Mouse (Mus musculus) urinary bladder, adult 18-20 months (tissue): ENCODE data around the gene Dlg1.
"Not testable (repeated sequence)": the region's sequence is repeated elsewhere in the genome, so short reads cannot be mapped to it uniquely, and the experiment has no call there.

ENCODE experiments used
- DNase-seq, 2 experiments: peaks; one replicate each; pipeline ENCODE4 v3.0.0; 2022; ENCODE audit warnings: low spot score in 2 of 2, mixed read lengths in 2 of 2

The Dlg1 gene

DNA sequence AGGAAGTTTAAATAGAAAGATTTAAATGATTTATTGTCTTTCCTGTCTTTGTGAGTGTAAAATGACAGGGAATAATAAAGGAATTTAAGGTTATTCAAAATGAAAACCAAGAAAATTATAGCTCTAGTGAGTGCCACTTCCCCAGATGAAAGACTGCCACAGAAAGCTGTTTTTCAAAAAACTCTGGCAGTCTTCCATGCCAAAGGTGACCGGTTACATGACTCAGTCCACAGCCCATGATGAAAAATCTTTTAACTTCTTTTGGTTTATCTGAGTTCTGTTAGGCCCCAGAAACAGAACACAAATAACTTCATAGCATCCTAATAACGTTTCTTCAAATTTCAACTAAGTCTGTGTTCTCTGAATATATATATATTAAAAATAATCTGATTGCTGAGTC is 7.7 kb upstream of the Dlg1 start:
- DNase-seq: no peak

GRCm38 (mm10) chr16:31657502-31657901 is 5.7 kb upstream of the Dlg1 start:
- DNase-seq: no peak

DNA sequence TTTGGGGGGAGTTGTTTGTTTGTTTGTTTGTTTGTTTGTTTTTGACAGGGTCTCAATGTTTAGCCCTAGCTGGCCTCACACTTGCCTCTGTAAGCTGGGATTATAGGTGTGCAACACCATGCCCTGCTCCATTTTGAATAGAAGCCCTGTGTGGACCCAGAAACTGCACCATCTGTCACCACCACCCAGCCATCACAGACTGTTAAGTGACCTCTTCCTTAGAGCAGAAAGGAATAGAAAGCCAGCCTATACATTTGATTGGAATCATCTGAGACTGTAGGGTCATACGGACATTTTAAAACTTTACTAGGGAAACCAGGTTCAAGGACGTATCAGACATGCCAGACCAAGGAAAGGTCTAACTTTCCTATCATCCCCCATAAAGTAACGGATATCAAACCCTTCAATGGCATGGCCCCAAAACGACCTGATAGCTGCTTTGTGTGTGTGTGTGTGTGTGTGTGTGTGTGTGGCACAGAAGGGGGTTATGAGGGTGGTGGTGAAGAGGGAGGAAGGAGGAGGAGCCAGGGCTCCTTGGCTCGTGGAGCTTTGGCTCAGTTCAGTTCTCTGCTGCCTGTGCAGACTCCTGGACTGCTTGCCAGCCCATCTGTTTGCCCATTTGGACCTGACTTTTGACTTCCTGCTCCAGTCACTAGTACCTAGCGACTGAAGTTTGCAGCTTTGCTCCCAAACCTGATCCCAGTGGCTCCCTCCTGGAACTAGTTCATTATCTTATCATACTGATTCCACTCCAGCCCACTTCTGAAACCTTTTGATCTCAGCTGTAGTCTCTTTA is 4.5 kb upstream of the Dlg1 start:
- no peak for DNase-seq

- no peak for DNase-seq
These were observed 3.8 kb upstream of the Dlg1 start for GRCm38 (mm10) chr16:31659453-31659852.

DNA sequence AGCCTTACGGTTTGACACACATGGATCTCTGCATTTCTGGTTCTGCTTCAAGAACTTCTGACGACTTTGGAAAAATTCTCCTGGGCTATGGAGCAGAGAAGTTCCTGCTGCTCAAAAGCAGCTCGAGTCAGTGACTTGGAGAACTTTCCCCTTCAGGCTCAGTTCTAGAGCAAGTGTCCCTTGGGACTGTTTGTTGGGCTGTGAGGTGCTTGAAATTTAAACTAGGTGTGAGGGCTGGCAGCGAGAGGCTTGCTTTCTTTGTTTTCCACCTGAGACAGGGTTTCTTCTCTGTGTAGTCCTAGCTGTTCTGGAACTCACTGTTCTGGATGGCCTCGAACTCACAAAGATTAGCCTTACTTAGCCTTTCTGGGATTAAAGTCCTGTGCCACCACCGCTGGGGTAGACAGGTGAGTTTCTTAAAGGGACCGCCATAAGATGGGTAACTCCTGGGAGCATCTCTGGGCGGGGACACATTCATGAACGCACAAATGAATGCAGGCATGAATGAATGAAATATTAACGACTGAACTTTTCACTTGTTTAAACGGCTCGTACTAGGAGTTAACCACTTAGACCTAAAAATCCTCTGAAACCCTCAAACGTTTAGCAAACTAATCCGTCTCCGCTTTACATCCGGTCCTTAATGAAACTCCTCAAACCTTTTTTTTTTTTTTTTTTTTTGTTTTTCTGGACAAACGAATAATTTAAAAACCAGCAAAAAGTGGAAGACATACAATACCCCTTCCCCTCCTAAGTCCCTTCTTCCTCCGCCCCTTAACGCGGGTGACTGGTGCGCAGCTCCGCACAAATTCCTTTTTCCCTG is 476 bp upstream of the Dlg1 start:
- DNase-seq: no peak

DNA sequence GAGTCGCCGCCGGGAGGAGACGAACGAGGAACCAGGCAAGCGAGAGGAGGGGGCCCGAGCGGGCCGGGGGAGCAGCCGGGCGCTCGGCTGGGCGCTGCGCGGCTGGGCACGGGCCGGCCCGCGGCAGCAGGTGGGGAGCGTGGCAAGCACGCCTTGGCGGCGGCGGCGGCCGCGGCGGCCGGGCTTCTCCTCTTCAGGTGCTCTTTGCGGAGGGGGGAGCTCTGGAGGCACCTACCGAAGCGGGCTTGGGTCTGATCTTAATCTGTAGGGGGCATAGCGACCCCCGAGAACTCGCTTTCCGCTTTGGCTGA is 999 bp downstream of the Dlg1 start:
- no peak for DNase-seq

DNA sequence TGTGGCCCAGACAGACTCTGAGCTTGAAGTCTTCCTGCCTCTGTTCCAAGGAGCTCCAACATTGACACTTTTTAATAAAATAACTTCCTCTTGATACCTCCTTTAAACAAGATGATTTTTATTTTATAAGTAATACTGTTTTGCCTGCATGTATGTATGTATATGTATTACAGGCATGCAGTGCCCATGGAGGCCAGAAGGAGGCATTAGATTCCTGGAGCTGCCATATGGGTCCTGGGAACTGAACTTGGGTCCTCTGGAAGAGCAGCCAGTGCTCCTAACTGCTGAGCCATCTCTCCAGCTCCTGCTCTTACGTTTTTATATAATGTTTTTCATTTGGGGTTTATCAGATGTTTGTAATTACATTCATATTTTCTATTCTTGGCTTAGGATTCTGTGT is 9.0 kb downstream of the Dlg1 start:
- DNase-seq: no peak

DNA sequence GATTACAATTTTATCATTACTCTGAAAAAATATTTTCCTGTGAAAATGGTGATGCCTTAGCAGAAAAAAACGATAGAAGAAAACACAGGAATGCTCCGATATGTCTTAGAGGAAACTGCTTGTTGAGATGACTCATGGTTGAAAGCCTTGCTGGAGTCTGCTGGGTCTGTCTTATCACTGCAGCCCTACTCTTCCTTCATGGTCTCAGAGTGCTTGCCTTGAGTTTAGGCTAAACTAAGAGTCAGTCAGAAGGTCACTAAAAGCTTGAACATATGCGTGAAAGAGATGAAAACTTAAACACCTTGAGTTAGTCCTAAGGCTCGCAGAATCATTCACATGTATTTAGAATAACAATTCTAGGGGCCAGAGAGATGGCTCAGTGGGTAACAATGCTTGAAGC is 14.2 kb downstream of the Dlg1 start:
- DNase-seq: no peak

GRCm38 (mm10) chr16:31682291-31682690 is 19.0 kb downstream of the Dlg1 start:
- no peak for DNase-seq

DNA sequence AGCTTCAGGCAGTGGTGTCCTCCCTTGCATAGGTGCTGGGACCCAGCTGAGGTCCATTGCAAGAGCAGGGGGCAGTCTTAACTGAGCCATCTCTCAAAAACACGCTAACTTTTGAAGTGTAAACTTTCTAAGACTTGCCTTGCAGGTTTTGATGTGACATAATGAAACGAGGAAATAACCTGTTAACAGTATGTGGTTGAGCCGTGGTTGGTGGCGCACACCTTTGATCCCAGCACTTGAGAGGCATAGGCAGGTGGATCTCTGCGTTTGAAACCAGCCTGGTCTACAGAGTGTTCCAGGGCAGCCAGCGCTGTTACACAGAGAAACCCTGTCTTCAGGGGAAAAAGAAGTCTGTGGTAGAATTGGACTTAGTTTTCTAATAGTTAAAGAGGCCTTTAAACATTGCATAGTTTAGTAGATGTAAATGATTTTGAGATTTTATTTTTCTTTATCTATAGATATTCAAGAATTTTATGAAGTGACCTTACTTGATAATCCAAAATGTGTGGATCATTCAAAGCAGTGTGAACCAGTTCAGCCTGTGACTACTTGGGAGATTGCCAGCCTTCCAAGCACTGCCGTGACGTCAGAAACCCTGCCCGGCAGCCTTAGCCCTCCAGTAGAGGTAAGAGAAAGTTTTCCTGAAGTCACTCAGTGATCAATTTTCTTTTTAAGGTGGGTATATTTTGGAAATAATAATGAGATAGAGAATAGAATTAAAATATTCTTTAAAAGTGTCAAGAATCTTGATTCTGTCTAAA is 20.6 kb downstream of the Dlg1 start:
- DNase-seq: no peak

GRCm38 (mm10) chr16:31684771-31685170 is 21.5 kb downstream of the Dlg1 start:
- no peak for DNase-seq

DNA sequence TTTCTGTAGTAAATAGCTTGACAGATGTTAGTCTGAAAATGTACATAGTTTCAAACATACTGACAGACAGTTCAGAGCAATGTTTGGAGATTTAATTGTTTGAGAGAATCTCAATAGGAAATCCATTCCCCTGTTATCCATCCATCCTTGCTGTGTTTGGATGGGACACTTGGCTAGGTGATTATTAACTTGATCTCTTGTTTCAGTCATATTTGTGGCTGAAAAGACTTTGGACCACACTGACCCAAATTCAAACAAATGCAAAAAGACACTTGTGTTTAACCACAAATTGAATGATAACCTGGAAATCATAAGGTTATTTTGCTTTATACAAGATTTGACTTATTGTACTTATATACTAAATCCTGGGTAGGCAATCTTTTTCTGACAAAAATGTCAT is 24.5 kb downstream of the Dlg1 start:
- DNase-seq: no peak

- no peak for DNase-seq
These were observed 32.2 kb downstream of the Dlg1 start for GRCm38 (mm10) chr16:31695286-31696020.

DNA sequence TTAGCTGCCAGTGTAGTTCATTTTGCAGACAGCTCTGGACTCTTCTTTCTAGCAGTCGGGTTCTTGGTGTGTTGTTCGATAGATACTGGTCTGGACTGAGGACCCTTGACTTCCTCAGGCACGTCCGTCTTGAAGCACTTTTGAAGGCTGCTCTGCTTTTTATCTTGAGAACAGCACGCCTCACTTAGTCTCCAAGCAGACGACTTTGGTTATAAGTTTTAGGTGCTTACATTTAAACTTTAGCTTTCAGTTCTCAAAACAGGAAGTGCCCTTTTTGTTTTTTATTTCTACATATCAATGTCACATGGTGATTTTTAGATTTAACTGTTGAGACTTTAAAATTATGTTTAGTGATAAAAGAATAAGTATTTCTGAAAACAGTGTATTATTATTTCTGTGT is 33.1 kb downstream of the Dlg1 start:
- no peak for DNase-seq

DNA sequence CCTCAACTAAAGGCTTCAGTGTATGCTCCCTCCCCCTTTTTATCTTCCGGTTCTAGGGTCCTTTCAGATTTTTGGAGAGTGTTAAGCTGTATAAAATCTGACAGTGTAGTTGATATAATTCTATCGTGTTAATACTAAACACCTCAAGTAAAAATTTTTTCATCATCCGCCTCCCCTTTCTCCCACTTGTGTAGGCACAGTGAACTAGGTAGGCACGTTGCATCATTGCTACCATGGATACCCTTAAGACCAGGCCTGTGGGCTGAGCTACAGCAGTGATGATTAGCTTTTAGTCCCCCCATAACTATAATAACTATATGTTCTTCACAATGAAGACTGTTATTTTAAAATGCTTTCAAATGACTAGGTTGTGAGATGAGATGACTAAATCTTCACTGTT is 34.1 kb downstream of the Dlg1 start:
- no peak for DNase-seq

DNA sequence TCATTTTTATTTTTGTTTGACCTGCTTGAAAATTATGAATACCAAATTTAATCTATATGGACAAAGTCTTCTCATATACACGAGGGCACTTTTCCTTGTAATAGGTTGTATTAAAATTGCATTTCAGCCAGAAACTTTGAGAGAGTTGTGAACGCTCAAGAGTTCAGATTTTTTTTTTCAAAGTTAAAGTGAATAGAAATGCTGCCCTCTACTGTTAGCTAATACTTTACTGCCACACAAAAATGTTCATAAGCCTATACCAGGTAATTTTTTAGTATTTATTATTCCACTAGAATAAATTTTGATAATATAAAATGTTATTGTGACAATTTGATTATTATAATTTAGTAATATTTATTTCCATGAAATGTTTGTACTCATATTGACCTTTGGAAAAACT is 42.0 kb downstream of the Dlg1 start:
- DNase-seq: no peak

DNA sequence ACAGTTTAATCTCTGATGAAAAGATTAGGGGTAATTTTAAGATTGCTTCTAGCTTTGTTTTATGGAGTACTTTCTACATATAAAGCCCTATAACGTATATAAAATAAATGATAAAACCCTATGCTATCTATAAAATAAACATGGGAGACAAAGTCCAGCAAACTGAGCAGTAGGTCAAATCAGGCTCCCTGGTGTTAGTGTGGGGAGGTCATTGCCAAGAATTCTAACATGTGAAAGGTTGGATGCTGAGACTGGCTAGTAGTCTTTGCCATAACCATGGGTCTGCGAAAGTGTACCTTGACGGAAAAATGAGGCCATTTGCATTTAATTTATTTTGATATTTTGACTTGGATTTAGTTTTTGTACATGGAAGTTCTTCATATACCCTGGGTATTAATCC is 42.7 kb downstream of the Dlg1 start:
- DNase-seq: no peak

- DNase-seq: no peak
These were observed 44.1 kb downstream of the Dlg1 start for GRCm38 (mm10) chr16:31707326-31707725.

DNA sequence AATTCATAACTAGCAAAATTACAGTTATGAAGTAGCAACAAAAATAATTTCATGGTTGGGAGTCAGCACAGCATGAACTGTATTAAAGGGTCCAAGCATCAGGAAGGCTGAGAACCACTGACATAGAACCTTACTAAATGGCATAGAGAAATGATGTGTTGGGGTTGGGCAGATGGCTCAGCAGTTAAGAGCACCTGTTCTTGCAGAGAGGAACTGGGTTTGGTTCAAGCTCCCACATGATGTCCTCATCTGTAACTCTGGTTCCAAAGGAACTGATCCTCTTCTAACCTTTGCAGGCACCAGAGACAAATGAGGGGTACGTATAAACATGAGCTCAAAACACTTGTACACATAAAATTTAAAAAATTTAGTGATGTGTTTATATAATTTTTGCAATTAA is 59.7 kb downstream of the Dlg1 start:
- DNase-seq: no peak

DNA sequence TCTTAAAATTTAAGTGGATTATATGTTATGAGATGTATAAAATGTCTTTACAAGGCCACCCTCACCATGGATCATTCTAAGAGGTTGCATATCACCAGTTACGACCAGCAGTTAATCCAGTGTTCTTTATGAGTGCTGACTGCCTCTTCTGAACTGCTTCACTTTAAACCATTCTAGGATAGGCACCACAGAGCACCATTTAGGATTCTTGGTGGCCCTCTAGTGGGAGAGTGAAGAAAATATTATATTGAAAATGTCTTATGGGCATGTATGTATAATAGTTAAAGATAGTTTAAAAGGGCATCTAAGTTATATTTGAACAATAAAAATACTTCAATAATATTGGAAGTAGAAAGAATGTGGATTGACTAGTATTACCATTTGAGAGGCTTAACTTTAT is 60.9 kb downstream of the Dlg1 start:
- no peak for DNase-seq

GRCm38 (mm10) chr16:31724818-31725217 is 61.6 kb downstream of the Dlg1 start:
- no peak for DNase-seq

DNA sequence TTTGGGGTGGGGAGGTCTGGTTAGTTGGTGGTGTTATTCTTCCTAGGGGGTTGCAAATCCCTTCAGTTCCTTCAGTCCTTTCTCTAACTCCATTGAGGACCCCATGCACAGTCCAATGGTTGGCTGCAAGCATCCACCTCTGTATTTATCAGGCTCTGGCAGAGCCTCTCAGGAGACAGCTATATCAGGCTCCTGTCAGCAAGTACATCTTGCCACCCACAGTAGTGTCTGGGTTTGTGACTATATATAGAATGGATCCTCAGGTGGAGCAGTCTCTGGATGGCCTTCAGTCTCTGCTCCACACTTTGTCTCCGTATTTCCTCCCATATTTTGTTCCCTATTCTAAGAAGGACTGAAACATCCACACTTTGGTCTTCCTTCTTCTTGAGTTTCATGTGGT is 67.7 kb downstream of the Dlg1 start:
- not testable (repeated sequence) for DNase-seq
